Mouse (Mus musculus) forebrain, postnatal 0 days (tissue): ENCODE data around the gene Cacna1h. TPM values are rescaled to one million over a fixed set of nuclear protein-coding genes. Genes with fewer than 3 reads are reported as not detected.

Source experiments
- ATAC-seq: fragments of 200-750 bp; cut with Nextera tagmentation; 2 replicates; pipeline ENCODE4 v1.8.0; 2017; ENCODE audit warnings: mild to moderate bottlenecking, moderate library complexity
- DNase-seq: peaks from one replicate; pipeline ENCODE4 v3.0.0-alpha.2; 2015
- H3K27ac ChIP-seq: fragments of 300-500 bp; sonication (generic); 2 replicates; pipeline ENCODE4 v1.5.1; 2014; ENCODE audit warnings: low read depth, mild to moderate bottlenecking, antibody characterized with exemption, low read length, moderate library complexity, mixed read lengths
- H3K27me3 ChIP-seq: fragments of 300-500 bp; sonication (generic); 2 replicates; pipeline ENCODE4 v1.6.1; 2014; ENCODE audit warnings: mild to moderate bottlenecking, low read length, mixed read lengths; ENCODE audit not compliant: insufficient read depth
- H3K36me3 ChIP-seq: fragments of 300-500 bp; sonication (generic); 2 replicates; pipeline ENCODE4 v1.6.1; 2014; ENCODE audit warnings: mild to moderate bottlenecking, moderate library complexity; ENCODE audit not compliant: insufficient read depth
- H3K4me1 ChIP-seq: fragments of 300-500 bp; sonication (generic); 2 replicates; pipeline ENCODE4 v1.6.1; 2014; ENCODE audit warnings: antibody characterized with exemption; ENCODE audit not compliant: insufficient read depth
- H3K4me2 ChIP-seq: fragments of 300-500 bp; sonication (generic); 2 replicates; pipeline ENCODE4 v1.6.1; 2014; ENCODE audit warnings: low read depth, mild to moderate bottlenecking, moderate library complexity
- H3K4me3 ChIP-seq: fragments of 300-500 bp; sonication (generic); 2 replicates; pipeline ENCODE4 v1.5.1; 2014; ENCODE audit warnings: low read depth, low read length, mixed read lengths
- H3K9ac ChIP-seq: fragments of 300-500 bp; sonication (generic); 2 replicates; pipeline ENCODE4 v1.6.1; 2014; ENCODE audit warnings: mild to moderate bottlenecking
- H3K9me3 ChIP-seq: fragments of 300-500 bp; sonication (generic); 2 replicates; pipeline ENCODE4 v1.6.1; 2016; ENCODE audit warnings: low read length
- CTCF ChIP-seq: sonication (generic); IDR thresholded peaks from 2 replicates; pipeline ENCODE4 v1.5.1; 2016; ENCODE audit warnings: antibody characterized with exemption, control low read depth, low read depth
- WGBS: fragments of 180-500 bp; shearing (Covaris S2); extraction: QIAGEN DNeasy Blood & Tissue Kit; methylation state at CpG from one replicate; pipeline ENCODE4 v1.1.7; 2014; 5-methylcytosine and 5-hydroxymethylcytosine counted together
- polyA plus RNA-seq: library from polyadenylated mRNA; unstranded; fragments of >200 nt; fragmentation: Nextera tagmentation; extraction: Ambion mirVana; gene quantifications from 2 replicates; pipeline ENCODE4 v1.2.1, GENCODE M21; 2015
- total RNA-seq: library from RNA; depleted of rRNA; stranded (reverse); fragments of >200 nt; gene quantifications from 2 replicates; pipeline ENCODE4 v1.2.3, GENCODE M21; 2014

The Cacna1h gene
- total and polyA plus RNA-seq, 2 experiments from 2014 or later: 8.1 to 149 TPM

DNA sequence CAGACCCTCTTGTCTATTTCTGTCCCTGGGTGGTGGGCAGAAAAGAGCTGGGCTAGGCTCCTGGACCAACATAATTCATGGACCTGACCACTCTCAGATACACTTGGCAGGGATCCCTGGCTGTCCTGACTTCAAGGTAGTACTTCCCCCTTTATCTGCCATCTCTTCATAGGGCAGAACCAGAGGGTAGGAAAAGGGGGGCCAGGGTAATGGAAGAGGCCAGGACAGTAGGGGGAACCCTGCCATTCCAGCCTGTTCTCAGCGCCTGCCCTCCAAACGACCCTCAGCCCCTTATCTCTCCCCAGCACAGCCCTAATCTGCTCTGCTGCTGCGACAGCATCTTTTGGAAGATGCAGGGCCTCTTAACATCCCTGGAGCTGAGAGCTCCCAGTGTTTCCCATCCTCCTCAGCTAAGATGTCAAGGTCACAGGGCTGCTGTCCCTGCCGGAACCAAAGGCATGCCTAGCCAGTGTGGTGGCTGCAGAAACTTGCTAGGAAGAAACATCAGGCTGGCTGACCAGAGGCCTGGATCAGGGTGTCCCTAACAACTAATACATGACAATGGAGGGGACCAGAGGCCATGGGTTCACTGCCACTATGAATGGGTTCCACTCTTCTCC is 29.9 kb upstream of the Cacna1h start:
- no peak for TF ChIP-seq CTCF
- Histone ChIP-seq H3K27ac (no peak overlapping the region), H3K27me3 (no peaks in the 10 kb centered on the region), H3K9me3 (no peaks in the 10 kb centered on the region), H3K4me2 (no peak overlapping the region), H3K4me1 (0 out of 2 replicates have a peak, but pooled peaks cover 4% of the 10 kb centered on the region), H3K9ac (no peak overlapping the region), H3K36me3 (no peaks in the 10 kb centered on the region), H3K4me3 (no peak overlapping the region)
- DNase-seq (no peak), ATAC-seq (no peak)
- WGBS: 67% methylated on average over 4 of the region's 4 CpGs

GRCm38 (mm10) chr17:25462236-25462875 is 28.8 kb upstream of the Cacna1h start:
- H3K9me3 ChIP-seq: no peaks in the 10 kb centered on the region
- H3K36me3 ChIP-seq: no peaks in the 10 kb centered on the region
- H3K27me3 ChIP-seq: no peaks in the 10 kb centered on the region
- TF ChIP-seq CTCF: no peak
- DNase-seq (no peak), ATAC-seq (peak; percentile 64)
- H3K27ac ChIP-seq: no peak overlapping the region
- H3K4me2 ChIP-seq: no peak overlapping the region
- H3K4me1 ChIP-seq: 0 out of 2 replicates have a peak, but pooled peaks cover 4% of the 10 kb centered on the region
- 6% methylated on average over 9 of the region's 9 CpGs for WGBS
- H3K9ac ChIP-seq: no peak overlapping the region
- no peak overlapping the region for H3K4me3 ChIP-seq

DNA sequence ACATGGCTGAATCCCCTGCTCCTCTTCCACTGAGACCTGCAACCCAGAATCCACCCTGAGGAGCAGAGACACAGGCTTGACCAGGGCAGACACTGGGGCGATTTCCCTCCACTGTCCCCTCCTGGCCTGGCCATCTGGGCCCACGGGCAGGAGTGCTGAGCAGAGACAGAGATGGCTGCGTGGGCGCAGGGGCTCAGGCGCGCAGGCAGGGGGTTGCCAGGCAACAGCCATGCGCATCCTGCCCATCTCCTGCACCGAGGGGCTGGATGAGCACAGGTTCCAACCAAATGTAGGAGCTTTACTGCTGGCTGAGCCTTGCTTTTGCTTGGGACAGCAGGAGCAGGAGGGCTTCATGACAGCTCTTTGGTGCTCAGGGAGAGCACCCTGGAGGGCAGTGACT is 23.0 kb upstream of the Cacna1h start:
- H3K4me1 ChIP-seq: peaks cover 9% of the 10 kb centered on the region; the same call in 1 of the 2 replicates
- peak; percentile 72 for DNase-seq
- no peaks in the 10 kb centered on the region for H3K9me3 ChIP-seq
- peak; percentile 88 for ATAC-seq
- peak overlapping the region; percentile 45 for H3K27ac ChIP-seq
- no peaks in the 10 kb centered on the region for H3K36me3 ChIP-seq
- no peak for TF ChIP-seq CTCF
- WGBS: 33% methylated on average over 8 of the region's 8 CpGs
- H3K4me3 ChIP-seq: no peak overlapping the region
- H3K4me2 ChIP-seq: no peak overlapping the region
- H3K27me3 ChIP-seq: no peaks in the 10 kb centered on the region
- H3K9ac ChIP-seq: peak overlapping the region; percentile 25; the same call in 1 of the 2 replicates

- 39% methylated on average over 2 of the region's 2 CpGs for WGBS
- no peak for TF ChIP-seq CTCF
Observed at GRCm38 (mm10) chr17:25454272-25454671, 20.7 kb upstream of the Cacna1h start, which contains the start of gene Tekt4. TSS of gene Tekt4 (plus strand) at chr17:25454615.

GRCm38 (mm10) chr17:25452246-25452965 is 18.8 kb upstream of the Cacna1h start:
- H3K4me1 ChIP-seq: peaks cover 9% of the 10 kb centered on the region; the same call in 1 of the 2 replicates

More at GRCm38 (mm10) chr17:25454272-25454671, 20.7 kb upstream of the Cacna1h start, which contains the start of gene Tekt4:
- DNase-seq (peak; percentile 43), ATAC-seq (peak; percentile 69; the same call in 1 of the 2 replicates)
- Histone ChIP-seq H3K9me3 (no peaks in the 10 kb centered on the region), H3K4me3 (no peak within 1 kb of the TSS), H3K36me3 (no peaks in the 10 kb centered on the region), H3K4me1 (peaks cover 9% of the 10 kb centered on the region; the same call in 1 of the 2 replicates), H3K27me3 (no peaks in the 10 kb centered on the region), H3K27ac (peak within 1 kb of the TSS; percentile 50), H3K9ac (no peak within 1 kb of the TSS), H3K4me2 (no peak within 1 kb of the TSS)

GRCm38 (mm10) chr17:25450329-25450728 is 16.7 kb upstream of the Cacna1h start:
- no peaks in the 10 kb centered on the region for H3K9me3 ChIP-seq

More at GRCm38 (mm10) chr17:25452246-25452965, 18.8 kb upstream of the Cacna1h start:
- no peak for TF ChIP-seq CTCF
- no peak overlapping the region for H3K9ac ChIP-seq
- no peaks in the 10 kb centered on the region for H3K36me3 ChIP-seq
- no peak overlapping the region for H3K4me2 ChIP-seq
- no peak overlapping the region for H3K27ac ChIP-seq
- DNase-seq (no peak), ATAC-seq (no peak)
- H3K27me3 ChIP-seq: no peaks in the 10 kb centered on the region
- no peak overlapping the region for H3K4me3 ChIP-seq
- no peaks in the 10 kb centered on the region for H3K9me3 ChIP-seq
- WGBS: 81% methylated on average over 5 of the region's 5 CpGs

More at GRCm38 (mm10) chr17:25450329-25450728, 16.7 kb upstream of the Cacna1h start:
- H3K4me3 ChIP-seq: no peak overlapping the region
- no peaks in the 10 kb centered on the region for H3K36me3 ChIP-seq
- no peaks in the 10 kb centered on the region for H3K4me1 ChIP-seq
- no peaks in the 10 kb centered on the region for H3K27me3 ChIP-seq
- TF ChIP-seq CTCF: no peak
- H3K4me2 ChIP-seq: no peak overlapping the region
- WGBS: 76% methylated on average over 4 of the region's 4 CpGs
- DNase-seq (no peak), ATAC-seq (no peak)
- H3K9ac ChIP-seq: no peak overlapping the region
- H3K27ac ChIP-seq: no peak overlapping the region
